Mouse (Mus musculus): ENCODE measurements at regions not wholly inside any gene's neighbourhood (a gene's known extent, or its start where the extent isn't known, plus 50 kb on each side); places are given as distances from the start of the nearest gene placed in this dataset.

DNA sequence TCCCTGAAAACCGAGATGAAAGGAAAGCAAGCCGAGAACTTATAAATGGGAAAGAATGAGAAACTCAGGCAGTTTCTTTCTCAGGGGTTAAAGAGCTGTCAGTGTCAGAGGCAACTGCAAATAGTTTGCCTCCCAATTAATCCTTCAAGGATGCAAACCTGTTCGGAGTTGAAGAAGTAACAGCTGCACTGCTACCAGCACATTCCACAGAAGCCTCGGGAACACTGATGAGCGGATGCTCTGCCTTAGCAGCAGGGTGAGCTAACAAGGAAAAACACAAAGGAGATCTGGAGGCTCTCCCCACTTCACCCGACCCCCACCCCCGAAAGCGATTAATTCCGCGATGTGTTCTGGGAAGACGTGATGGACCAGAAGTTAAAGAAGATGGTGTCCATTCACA lies 71.1 kb downstream of the Olfr267 start:
- TF ChIP-seq EP300 (IDR thresholded peaks at IDR 0.05; ENCODE audit: low read depth) (no peak), CTCF (IDR thresholded peaks at IDR 0.05; ENCODE audit: low read depth) (no peak)
